Mouse (Mus musculus) left cerebral cortex, postnatal 10 days (tissue): ENCODE measurements around the gene Magel2. TPM values are rescaled to one million over a fixed set of nuclear protein-coding genes. Genes with fewer than 3 reads are reported as not detected.
A peak's percentile ranks its signal among the peaks of the same experiment; 100 is the strongest.

Source experiments
- DNase-seq, 2 experiments: peaks; one replicate each; pipeline ENCODE4 v3.0.0; 2021 to 2022; ENCODE audit warnings: low spot score in 2 of 2, mixed read lengths in 1 of 2; ENCODE audit errors: extremely low spot score in 1 of 2
- intact Hi-C: fragments of 180-260 bp; cut with DNase I; formaldehyde crosslinking; loops from one replicate; pipeline ENCODE4 v1.15.1; 2025
- total RNA-seq, 2 experiments: library from RNA; stranded (reverse); gene quantifications; 2 replicates each; pipeline ENCODE4 v1.2.3; 2021

Gene Magel2
- total RNA-seq, 2 experiments from 2014 or later = 6.3 to 6.8 TPM

DNA sequence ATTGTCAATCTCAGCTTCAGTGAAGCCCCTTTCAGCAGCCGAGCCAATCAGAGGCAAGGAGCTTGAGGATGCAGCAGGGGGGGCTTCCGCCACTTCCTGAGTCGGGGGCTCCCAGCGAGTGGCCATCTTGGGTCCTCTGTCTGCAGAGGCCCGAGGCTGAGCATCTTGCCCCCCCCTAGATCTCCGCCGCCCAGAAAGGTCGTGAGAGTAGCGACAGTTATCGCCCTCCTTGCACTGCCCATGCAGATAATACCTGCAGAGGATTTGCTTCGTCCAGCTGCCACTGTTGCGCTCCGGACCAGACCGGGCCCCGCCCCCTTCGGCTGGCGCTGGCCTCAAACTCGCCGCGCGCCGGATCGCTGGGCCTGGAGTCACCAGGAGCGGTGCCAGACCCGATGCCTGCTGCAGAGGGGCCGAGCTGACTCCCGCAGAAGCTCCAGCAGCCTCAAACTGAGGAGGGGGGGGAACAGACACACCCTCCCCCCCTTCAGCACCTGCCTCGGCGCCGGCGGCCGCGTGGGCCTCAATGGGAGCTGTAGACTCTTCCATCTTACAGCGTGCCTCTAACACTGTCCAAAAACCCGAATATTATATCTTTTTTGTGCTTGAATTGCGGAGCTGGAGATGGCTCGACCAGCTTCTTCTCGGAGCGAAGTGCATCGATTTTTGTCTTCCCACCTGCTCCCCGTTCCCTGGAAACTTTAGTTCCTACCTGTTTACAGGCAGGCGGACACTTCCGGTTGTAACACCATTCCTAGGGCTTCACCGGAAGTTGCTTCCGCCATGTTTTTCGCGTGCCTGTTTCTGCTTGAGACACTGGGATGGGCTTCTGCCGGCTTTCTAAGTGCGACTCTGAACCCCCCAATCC lies 42.9 kb downstream of the Magel2 start, which contains the start of gene Mkrn3:
Gene Mkrn3, minus strand, starts transcription at position 647 of the 868 bp plus-strand sequence.
- peak; percentile 83 for DNase-seq
- intact Hi-C loops = no loop called here

DNA sequence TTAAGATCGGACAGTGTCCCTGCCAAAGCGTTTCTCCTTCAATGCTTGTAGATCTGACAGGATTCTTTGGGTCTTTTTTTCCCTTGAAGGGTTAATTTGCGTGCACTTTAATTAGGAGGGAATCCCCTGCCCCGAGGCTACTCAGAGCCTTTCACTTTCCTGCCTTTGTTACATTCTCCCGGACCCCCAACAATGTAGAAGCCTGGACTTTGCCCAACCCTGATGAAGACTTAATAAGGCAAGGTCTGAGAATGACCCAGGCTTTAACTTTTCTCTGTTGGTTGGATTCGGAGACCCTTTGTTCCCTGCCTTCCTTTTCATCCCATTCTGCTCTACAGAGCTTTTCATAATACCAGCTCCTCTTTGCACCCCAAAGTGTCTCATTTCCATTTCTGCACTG lies 43.8 kb downstream of the Magel2 start:
- no peak for DNase-seq
- intact Hi-C loops = no loop called here

DNA sequence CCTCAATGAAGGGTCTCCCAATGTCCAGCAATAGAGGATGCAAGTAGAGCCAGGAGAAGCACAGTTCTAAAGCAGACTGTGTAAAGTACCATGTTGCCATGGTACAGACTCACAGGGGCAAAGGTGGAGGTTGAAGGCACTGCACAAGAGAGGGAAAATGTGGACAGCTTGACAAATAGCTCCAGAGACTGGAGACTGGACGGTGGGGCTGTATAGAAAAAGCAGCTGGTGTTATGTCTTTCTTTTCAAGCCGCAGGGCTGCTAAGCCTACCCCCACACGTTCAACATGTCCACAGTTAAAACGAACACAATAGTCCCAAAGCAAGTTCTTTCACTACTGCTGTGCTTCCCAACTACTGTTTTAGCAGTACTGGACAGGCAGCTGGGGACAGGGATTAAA lies 46.4 kb downstream of the Magel2 start:
- no peak for DNase-seq
- intact Hi-C loops = no loop called here

DNA sequence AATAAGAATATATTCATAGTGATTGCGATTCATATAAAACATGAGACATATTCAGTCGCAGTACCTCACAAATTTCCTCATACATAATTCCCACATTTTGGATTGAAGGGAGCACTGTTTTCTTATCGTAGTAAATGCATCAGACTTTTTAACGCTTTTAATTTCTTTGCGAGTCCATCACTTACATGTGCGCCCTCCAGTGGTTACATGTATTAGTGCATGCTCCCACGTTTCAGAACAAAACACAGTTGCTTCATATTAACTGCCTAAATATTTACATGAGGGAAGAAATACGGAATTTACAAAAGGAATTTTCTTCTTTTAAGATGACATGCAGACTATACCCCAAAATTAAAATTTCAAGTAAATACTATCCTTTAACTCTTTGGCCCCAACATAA lies 51.5 kb downstream of the Magel2 start:
- peak; percentile 5 to 18 for DNase-seq
- intact Hi-C loops = no loop called here

Other genes with a start within 250 kb of the Magel2 start
- gene Ndn, start 30.4 kb upstream of the Magel2 start, total RNA-seq = 100 to 1,000 TPM; 200 to 211 TPM
- gene Mkrn3, start 43.1 kb downstream of the Magel2 start, total RNA-seq = 10 to 100 TPM; 17.5 to 20.7 TPM
- gene Peg12, start 87.5 kb downstream of the Magel2 start, total RNA-seq = 1 to 10 TPM; 1.2 TPM